Mouse (Mus musculus) thymus, adult 2 months (tissue): Measurements from ENCODE around the gene Ppif. TPM values are rescaled to one million over a fixed set of nuclear protein-coding genes. Genes with fewer than 3 reads are reported as not detected.

ENCODE experiments used
- DNase-seq: peaks from one replicate; pipeline ENCODE4 v3.0.0; 2021
- H3K27ac ChIP-seq: fragments of 200-500 bp; 2 replicates; pipeline ENCODE4 v1.5.1; 2012; ENCODE audit warnings: low read length, control low read depth; ENCODE audit not compliant: control insufficient read depth, insufficient read depth
- H3K27me3 ChIP-seq: fragments of 200-500 bp; 2 replicates; pipeline ENCODE4 v1.6.1; 2012; ENCODE audit warnings: mild to moderate bottlenecking, low read length, moderate library complexity, mixed read lengths; ENCODE audit not compliant: control insufficient read depth, insufficient read depth
- H3K36me3 ChIP-seq: fragments of 200-500 bp; 2 replicates; pipeline ENCODE4 v1.6.1; 2012; ENCODE audit warnings: mild to moderate bottlenecking, low read length, moderate library complexity; ENCODE audit not compliant: control insufficient read depth, insufficient read depth
- H3K4me1 ChIP-seq: fragments of 200-500 bp; replicated peaks from 2 replicates; pipeline ENCODE4 v1.6.1; 2012; ENCODE audit warnings: low read length; ENCODE audit not compliant: control insufficient read depth, insufficient read depth
- H3K4me3 ChIP-seq: fragments of 200-500 bp; 2 replicates; pipeline ENCODE4 v1.5.1; 2012; ENCODE audit warnings: mild to moderate bottlenecking, low read length, control low read depth, moderate library complexity; ENCODE audit not compliant: control insufficient read depth, insufficient read depth
- CTCF ChIP-seq: fragments of 200-500 bp; IDR thresholded peaks from 2 replicates; pipeline ENCODE4 v1.5.1; 2012; ENCODE audit warnings: mild to moderate bottlenecking, control low read depth, low read length, moderate library complexity, borderline replicate concordance; ENCODE audit not compliant: control insufficient read depth, poor library complexity, insufficient read depth; ENCODE audit errors: extremely low read depth
- POLR2A ChIP-seq: fragments of 200-500 bp; IDR thresholded peaks from 2 replicates; pipeline ENCODE4 v1.6.1; 2012; ENCODE audit warnings: mild to moderate bottlenecking, low read length, control low read depth, moderate library complexity; ENCODE audit not compliant: control insufficient read depth, poor library complexity, insufficient read depth; ENCODE audit errors: extremely low read depth
- WGBS: fragments of 180-500 bp; shearing (Covaris S2); methylation state at CpG from one replicate; pipeline ENCODE4 v1.1.7; 2018; 5-methylcytosine and 5-hydroxymethylcytosine counted together
- polyA plus RNA-seq: library from polyadenylated mRNA; depleted of rRNA; stranded (reverse); fragments of >200 nt; gene quantifications from 2 replicates; pipeline ENCODE4 v1.2.3, GENCODE M21; 2012; rRNA removed

Gene Ppif
- polyA plus RNA-seq = 105 and 108 TPM in 2 replicates

- peak; percentile 98 for DNase-seq
- under 1% methylated on average over 70 of the region's 70 CpGs for WGBS
Observed at GRCm38 (mm10) chr14:25693888-25694568, at the start of gene Ppif. Gene Ppif (plus strand): TSS chr14:25694154.

GRCm38 (mm10) chr14:25645717-25646116, 48.2 kb upstream of the Ppif start:
- H3K27ac ChIP-seq = no peak overlapping the region
- no peaks in the 10 kb centered on the region for H3K27me3 ChIP-seq
- peaks cover 5% of the 10 kb centered on the region for H3K4me1 ChIP-seq
- peaks cover 51% of the 10 kb centered on the region for H3K36me3 ChIP-seq
- 91% methylated on average over 9 of the region's 9 CpGs for WGBS
- no peak for DNase-seq
- no peak overlapping the region for H3K4me3 ChIP-seq
- TF ChIP-seq POLR2A (no peak), CTCF (no peak)

More at GRCm38 (mm10) chr14:25693888-25694568, at the start of gene Ppif:
- Histone ChIP-seq H3K27me3 (no peaks in the 10 kb centered on the region), H3K4me1 (peaks cover 23% of the 10 kb centered on the region), H3K4me3 (peak within 1 kb of the TSS; percentile 67), H3K27ac (peak within 1 kb of the TSS; percentile 20; the same call in 1 of the 2 replicates), H3K36me3 (peaks cover 7% of the 10 kb centered on the region; the same call in 1 of the 2 replicates)
- TF ChIP-seq CTCF (peak; percentile 98), POLR2A (peak; percentile 87)

GRCm38 (mm10) chr14:25646161-25646621, 47.8 kb upstream of the Ppif start:
- peak; percentile 69 for DNase-seq

GRCm38 (mm10) chr14:25651131-25651530, 42.8 kb upstream of the Ppif start:
- TF ChIP-seq POLR2A = no peak
- TF ChIP-seq CTCF = no peak
- no peaks in the 10 kb centered on the region for H3K4me1 ChIP-seq
- DNase-seq = no peak
- H3K27ac ChIP-seq = no peak overlapping the region
- WGBS = over 99% methylated on average over 4 of the region's 4 CpGs
- no peaks in the 10 kb centered on the region for H3K27me3 ChIP-seq
- H3K4me3 ChIP-seq = no peak overlapping the region
- peaks cover 83% of the 10 kb centered on the region for H3K36me3 ChIP-seq

More at GRCm38 (mm10) chr14:25646161-25646621, 47.8 kb upstream of the Ppif start:
- WGBS = 55% methylated on average over 2 of the region's 2 CpGs
- Histone ChIP-seq H3K4me1 (peaks cover under 1% of the 10 kb centered on the region; the same call in 1 of the 2 replicates), H3K27me3 (no peaks in the 10 kb centered on the region), H3K36me3 (peaks cover 56% of the 10 kb centered on the region), H3K27ac (no peak overlapping the region), H3K4me3 (no peak overlapping the region)
- TF ChIP-seq POLR2A = no peak
- peak; percentile 89; the same call in 1 of the 2 replicates for TF ChIP-seq CTCF

GRCm38 (mm10) chr14:25651905-25652304, 42.0 kb upstream of the Ppif start:
- no peak for DNase-seq
- 95% methylated on average over 9 of the region's 9 CpGs for WGBS
- H3K27me3 ChIP-seq = no peaks in the 10 kb centered on the region; the same call in 1 of the 2 replicates
- TF ChIP-seq CTCF (no peak), POLR2A (no peak)
- H3K36me3 ChIP-seq = peaks cover 86% of the 10 kb centered on the region
- H3K27ac ChIP-seq = no peak overlapping the region
- H3K4me1 ChIP-seq = no peaks in the 10 kb centered on the region
- H3K4me3 ChIP-seq = no peak overlapping the region

GRCm38 (mm10) chr14:25654401-25655197, 39.4 kb upstream of the Ppif start:
- TF ChIP-seq CTCF (no peak), POLR2A (no peak)
- Histone ChIP-seq H3K4me3 (no peak overlapping the region), H3K36me3 (peaks cover 86% of the 10 kb centered on the region), H3K4me1 (no peaks in the 10 kb centered on the region), H3K27ac (no peak overlapping the region), H3K27me3 (no peaks in the 10 kb centered on the region; the same call in 1 of the 2 replicates)
- no peak for DNase-seq
- WGBS = 94% methylated on average over 14 of the region's 14 CpGs
